Comparison of ENCODE assay signal across 24 mouse cellular contexts in genomic region chr17:34637459-34637858, GRCm38 (mm10). TPM values are rescaled to one million over a fixed set of nuclear protein-coding genes. Genes with fewer than 3 reads are reported as not detected.
DNase-seq lines count a peak whose midpoint lies in the region; ATAC-seq and TF ChIP-seq lines count a peak whose summit lies in the region.
"Had no signal": no experiment of that assay in that cellular context is flagged by ENCODE, and none has a peak within 500 bp of the region (broad histone marks: within the 10 kb centered on the region; RNA-seq: fewer than 3 reads in every experiment).

No protein-coding gene starts in this region.

- 0 out of 2 replicates have a peak, but pooled peaks have one; percentile 7 for TF ChIP-seq CTCF in lung, postnatal 0 days (IDR thresholded peaks at IDR 0.05)
- TF ChIP-seq CTCF in bone marrow, adult 2 months (IDR thresholded peaks at IDR 0.05; ENCODE audit: control insufficient read depth, insufficient read depth, low read length) = no peak
- no peak for TF ChIP-seq CTCF in forebrain, postnatal 0 days (IDR thresholded peaks at IDR 0.05; ENCODE audit: low read depth)

- H3K4me3 ChIP-seq in lung, postnatal 0 days (ENCODE audit: low read depth, low read length) = no peak overlapping the region
- peak overlapping the region; percentile 21 for H3K4me3 ChIP-seq in bone marrow, adult 2 months (replicated peaks; ENCODE audit: control insufficient read depth, low read depth, low read length)
- H3K4me3 ChIP-seq in embryonic facial prominence, embryonic 10.5 days = 0 out of 2 replicates have a peak overlapping the region, but pooled peaks have one; percentile 0
- no peak overlapping the region for H3K4me3 ChIP-seq in forebrain, postnatal 0 days (ENCODE audit: low read depth, low read length)
- H3K4me3 ChIP-seq: forebrain, embryonic 10.5 days; heart, embryonic 15.5 days; limb, embryonic 10.5 days had no signal

- H3K4me2 ChIP-seq in lung, postnatal 0 days (replicated peaks; ENCODE audit: low read depth, low read length) = no peak overlapping the region
- H3K4me2 ChIP-seq in forebrain, postnatal 0 days (ENCODE audit: low read depth) = no peak overlapping the region
- H3K4me2 ChIP-seq: heart, embryonic 15.5 days had no signal

- no peaks in the 10 kb centered on the region for H3K36me3 ChIP-seq in lung, postnatal 0 days (ENCODE audit: insufficient read depth, low read length)
- no peaks in the 10 kb centered on the region for H3K36me3 ChIP-seq in embryonic facial prominence, embryonic 10.5 days (replicated peaks)
- H3K36me3 ChIP-seq in forebrain, postnatal 0 days (ENCODE audit: insufficient read depth) = no peaks in the 10 kb centered on the region
- H3K36me3 ChIP-seq: forebrain, embryonic 10.5 days; heart, embryonic 15.5 days; limb, embryonic 10.5 days had no signal

- H3K27ac ChIP-seq in lung, postnatal 0 days (ENCODE audit: low read length) = no peak overlapping the region
- peak overlapping the region; percentile 63 for H3K27ac ChIP-seq in bone marrow, adult 2 months (ENCODE audit: control insufficient read depth, insufficient read depth, low read depth, low read length, poor library complexity)
- no peak overlapping the region for H3K27ac ChIP-seq in embryonic facial prominence, embryonic 10.5 days (replicated peaks)
- H3K27ac ChIP-seq in forebrain, postnatal 0 days (ENCODE audit: low read depth, low read length) = no peak overlapping the region
- H3K27ac ChIP-seq: forebrain, embryonic 10.5 days; heart, embryonic 15.5 days; limb, embryonic 10.5 days had no signal

- no peaks in the 10 kb centered on the region for H3K9me3 ChIP-seq in lung, postnatal 0 days (ENCODE audit: low read length)
- no peaks in the 10 kb centered on the region for H3K9me3 ChIP-seq in embryonic facial prominence, embryonic 10.5 days
- H3K9me3 ChIP-seq in forebrain, postnatal 0 days (ENCODE audit: low read length) = no peaks in the 10 kb centered on the region
- H3K9me3 ChIP-seq: forebrain, embryonic 10.5 days; heart, embryonic 15.5 days; limb, embryonic 10.5 days had no signal

- H3K4me1 ChIP-seq in lung, postnatal 0 days (ENCODE audit: insufficient read depth, low read depth, low read length) = peaks cover 3% of the 10 kb centered on the region; the same call in 1 of the 2 replicates
- H3K4me1 ChIP-seq in bone marrow, adult 2 months (ENCODE audit: control insufficient read depth, insufficient read depth, low read length) = peaks cover 5% of the 10 kb centered on the region; the same call in 1 of the 2 replicates
- peaks cover 24% of the 10 kb centered on the region for H3K4me1 ChIP-seq in embryonic facial prominence, embryonic 10.5 days
- no peaks in the 10 kb centered on the region for H3K4me1 ChIP-seq in forebrain, postnatal 0 days (ENCODE audit: insufficient read depth)

- TF ChIP-seq EP300 in lung, postnatal 0 days (IDR thresholded peaks at IDR 0.05) = no peak

- WGBS in lung, postnatal 0 days = 57% methylated on average over 3 of the region's 3 CpGs
- 66% methylated on average over 3 of the region's 3 CpGs for WGBS in bone marrow, adult 2 months
- WGBS in embryonic facial prominence, embryonic 10.5 days = 70% methylated on average over 3 of the region's 3 CpGs
- whole genome bisulfite sequencing in forebrain, postnatal 0 days = 53% methylated on average over 3 of the region's 3 CpGs

- H3K9ac ChIP-seq in lung, postnatal 0 days (replicated peaks; ENCODE audit: low read depth) = no peak overlapping the region
- no peak overlapping the region for H3K9ac ChIP-seq in forebrain, postnatal 0 days
- H3K9ac ChIP-seq: heart, embryonic 15.5 days had no signal

- peak; percentile 90 for DNase-seq in heart, adult 11 months
- DNase-seq in heart, postnatal 4 days = no peak
- no peak for DNase-seq in lung, postnatal 0 days (ENCODE audit: low spot score)
- no peak for DNase-seq in lung, postnatal 10 days
- DNase-seq in embryonic facial prominence, embryonic 10.5 days (ENCODE audit: low spot score) = no peak
- DNase-seq in forebrain, postnatal 0 days = no peak
- no peak for DNase-seq in kidney, postnatal 14 days
- DNase-seq: adrenal gland, postnatal 14 days; B cell, adult 2 months; gastrocnemius, postnatal 36 days; liver; lung, adult 2 months; lung, postnatal 36 days had no signal

- no peak for ATAC-seq in lung, postnatal 0 days
- ATAC-seq in forebrain, postnatal 0 days = no peak
- ATAC-seq: activated CD4-positive, CD25-positive, alpha-beta regulatory T cell, adult 4 months; forebrain, embryonic 16.5 days; hindbrain, embryonic 16.5 days; intestine, postnatal 0 days; midbrain, embryonic 16.5 days had no signal

- H3K27me3 ChIP-seq in lung, postnatal 0 days (replicated peaks; ENCODE audit: insufficient read depth, low read length) = peaks cover 19% of the 10 kb centered on the region; the same call in 1 of the 2 replicates
- peaks cover 31% of the 10 kb centered on the region for H3K27me3 ChIP-seq in embryonic facial prominence, embryonic 10.5 days (replicated peaks; ENCODE audit: low read depth, poor library complexity, severe bottlenecking)
- H3K27me3 ChIP-seq in forebrain, postnatal 0 days (ENCODE audit: insufficient read depth, low read length) = no peaks in the 10 kb centered on the region

- no peak for TF ChIP-seq POLR2A in bone marrow, adult 2 months (IDR thresholded peaks at IDR 0.05; ENCODE audit: borderline replicate concordance, control insufficient read depth, low read depth, low read length)

RNA-seq across cellular contexts. Expression of gene Fkbpl, which starts 7.1 kb away (rescaled TPM):
- 1 to 10 TPM; 6.1 to 9.5 TPM for total RNA-seq in heart, postnatal 4 days (2021)
- polyA plus RNA-seq in lung, postnatal 0 days (2015; fragmentation: Nextera tagmentation; extraction: Ambion mirVana) = 12.2 and 14.5 TPM in 2 replicates
- 4.6 and 13.6 TPM in 2 replicates for polyA plus RNA-seq in bone marrow, adult 2 months (2011; ENCODE audit: insufficient read depth, insufficient read length, low replicate concordance, missing spikeins)
- 16.6 and 17.3 TPM in 2 replicates for polyA plus RNA-seq in embryonic facial prominence, embryonic 10.5 days (2016; fragmentation: Nextera tagmentation; extraction: Ambion mirVana)
- 9.6 and 19.9 TPM in 2 replicates for total RNA-seq in forebrain, postnatal 0 days (2014; rRNA removed)
- 8.2 and 11.4 TPM in 2 replicates for polyA plus RNA-seq in forebrain, postnatal 0 days (2015; fragmentation: Nextera tagmentation; extraction: Ambion mirVana)

RNA-seq across cellular contexts. Expression of gene Prrt1, which starts 8.1 kb away (rescaled TPM):
- total RNA-seq in heart, postnatal 4 days (2021) = under 1 TPM; 0.52 to 0.91 TPM
- polyA plus RNA-seq in lung, postnatal 0 days (2015; fragmentation: Nextera tagmentation; extraction: Ambion mirVana) = 0.27 and 0.29 TPM in 2 replicates
- polyA plus RNA-seq in bone marrow, adult 2 months (2011; ENCODE audit: insufficient read depth, insufficient read length, low replicate concordance, missing spikeins) = 2.9 and 4.5 TPM in 2 replicates
- polyA plus RNA-seq in embryonic facial prominence, embryonic 10.5 days (2016; fragmentation: Nextera tagmentation; extraction: Ambion mirVana) = 0.12 and 0.18 TPM in 2 replicates
- total RNA-seq in forebrain, postnatal 0 days (2014; rRNA removed) = 7.8 and 11.4 TPM in 2 replicates
- 12.2 and 15.1 TPM in 2 replicates for polyA plus RNA-seq in forebrain, postnatal 0 days (2015; fragmentation: Nextera tagmentation; extraction: Ambion mirVana)
- total RNA-seq: common myeloid progenitor, adult 5-6 weeks; MEL had no signal

RNA-seq across cellular contexts. Expression of gene Ppt2, which starts 9.1 kb away (rescaled TPM):
- total RNA-seq in heart, postnatal 4 days (2021) = 10 to 100 TPM; 37.8 to 41.8 TPM
- polyA plus RNA-seq in lung, postnatal 0 days (2015; fragmentation: Nextera tagmentation; extraction: Ambion mirVana) = 22.4 and 24.9 TPM in 2 replicates
- polyA plus RNA-seq in bone marrow, adult 2 months (2011; ENCODE audit: insufficient read depth, insufficient read length, low replicate concordance, missing spikeins) = 12.6 and 16.6 TPM in 2 replicates
- polyA plus RNA-seq in embryonic facial prominence, embryonic 10.5 days (2016; fragmentation: Nextera tagmentation; extraction: Ambion mirVana) = 18.6 and 19.5 TPM in 2 replicates
- 24.2 and 27.2 TPM in 2 replicates for total RNA-seq in forebrain, postnatal 0 days (2014; rRNA removed)
- 17.6 and 20.2 TPM in 2 replicates for polyA plus RNA-seq in forebrain, postnatal 0 days (2015; fragmentation: Nextera tagmentation; extraction: Ambion mirVana)

RNA-seq across cellular contexts. Expression of gene Atf6b, which starts 9.5 kb away (rescaled TPM):
- 10 to 100 TPM; 22.3 to 24.4 TPM for total RNA-seq in heart, postnatal 4 days (2021)
- polyA plus RNA-seq in lung, postnatal 0 days (2015; fragmentation: Nextera tagmentation; extraction: Ambion mirVana) = 42.5 and 47.3 TPM in 2 replicates
- polyA plus RNA-seq in bone marrow, adult 2 months (2011; ENCODE audit: insufficient read depth, insufficient read length, low replicate concordance, missing spikeins) = 22.4 and 40.2 TPM in 2 replicates
- polyA plus RNA-seq in embryonic facial prominence, embryonic 10.5 days (2016; fragmentation: Nextera tagmentation; extraction: Ambion mirVana) = 103 and 104 TPM in 2 replicates
- 39.9 and 43.7 TPM in 2 replicates for total RNA-seq in forebrain, postnatal 0 days (2014; rRNA removed)
- polyA plus RNA-seq in forebrain, postnatal 0 days (2015; fragmentation: Nextera tagmentation; extraction: Ambion mirVana) = 86.1 and 86.4 TPM in 2 replicates

RNA-seq across cellular contexts. Expression of gene Egfl8, which starts 21.7 kb away (rescaled TPM):
- 1 to 10 TPM; 2.5 to 3.4 TPM for total RNA-seq in heart, postnatal 4 days (2021)
- 4.4 and 5.2 TPM in 2 replicates for polyA plus RNA-seq in lung, postnatal 0 days (2015; fragmentation: Nextera tagmentation; extraction: Ambion mirVana)
- 4.2 and 7.2 TPM in 2 replicates for polyA plus RNA-seq in bone marrow, adult 2 months (2011; ENCODE audit: insufficient read depth, insufficient read length, low replicate concordance, missing spikeins)
- 4.0 and 4.2 TPM in 2 replicates for polyA plus RNA-seq in embryonic facial prominence, embryonic 10.5 days (2016; fragmentation: Nextera tagmentation; extraction: Ambion mirVana)
- 2.7 and 3.2 TPM in 2 replicates for total RNA-seq in forebrain, postnatal 0 days (2014; rRNA removed)
- 3.8 and 4.8 TPM in 2 replicates for polyA plus RNA-seq in forebrain, postnatal 0 days (2015; fragmentation: Nextera tagmentation; extraction: Ambion mirVana)

Comparison
In these comparisons a context has a peak if more than half of its experiments do, and no peak if none do; other contexts are left out.
1. H3K4me3 ChIP-seq: peak in bone marrow, adult 2 months (single experiment) and embryonic facial prominence, embryonic 10.5 days (single experiment); none in lung, postnatal 0 days (single experiment) and forebrain, postnatal 0 days (single experiment).